Mouse (Mus musculus) 416B (cell line): ENCODE results near the gene Soga1.

ENCODE experiments used
- DNase-seq: peaks from one replicate; pipeline ENCODE4 v3.0.0; 2011; ENCODE audit warnings: low read depth

Soga1 gene

DNA sequence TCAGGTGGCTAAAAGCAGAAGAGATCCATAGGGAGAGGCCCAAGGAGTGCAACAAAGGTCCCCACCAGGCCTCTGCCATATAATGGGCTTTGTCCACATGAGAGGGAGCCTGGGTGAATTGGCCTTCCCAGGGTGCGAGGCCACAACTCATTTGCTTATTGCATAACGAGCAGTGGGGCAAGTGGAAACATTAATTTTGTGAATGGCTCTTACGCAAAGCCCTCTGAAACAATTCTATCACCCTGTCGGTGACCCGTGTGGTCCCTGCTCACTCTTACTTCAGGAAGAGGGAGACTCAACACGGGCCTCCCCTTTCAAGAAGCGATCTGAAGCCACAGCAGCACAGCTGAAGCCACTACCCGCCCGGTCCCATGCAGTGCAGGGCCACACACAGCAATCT is 41.8 kb downstream of the Soga1 start:
- no peak for DNase-seq

DNA sequence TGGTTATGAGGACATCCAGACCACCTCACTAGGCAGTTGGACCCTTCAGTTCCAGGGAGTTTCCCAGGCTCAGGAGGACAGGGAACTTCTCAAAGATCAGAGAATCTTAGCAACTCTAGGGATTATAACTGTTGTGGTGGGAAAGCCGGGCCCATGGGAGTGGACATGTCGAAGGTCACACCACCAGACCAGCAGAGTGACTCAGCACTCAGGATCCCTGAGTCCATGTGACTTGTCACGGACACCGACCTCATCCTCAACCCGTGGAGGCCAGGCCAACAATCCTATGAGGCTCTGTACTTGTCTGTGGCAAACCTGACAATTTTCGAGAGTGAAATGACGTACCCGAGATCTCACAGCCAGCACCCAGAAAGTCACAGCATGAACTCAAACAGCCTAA is 42.7 kb downstream of the Soga1 start:
- peak; percentile 57 for DNase-seq

DNA sequence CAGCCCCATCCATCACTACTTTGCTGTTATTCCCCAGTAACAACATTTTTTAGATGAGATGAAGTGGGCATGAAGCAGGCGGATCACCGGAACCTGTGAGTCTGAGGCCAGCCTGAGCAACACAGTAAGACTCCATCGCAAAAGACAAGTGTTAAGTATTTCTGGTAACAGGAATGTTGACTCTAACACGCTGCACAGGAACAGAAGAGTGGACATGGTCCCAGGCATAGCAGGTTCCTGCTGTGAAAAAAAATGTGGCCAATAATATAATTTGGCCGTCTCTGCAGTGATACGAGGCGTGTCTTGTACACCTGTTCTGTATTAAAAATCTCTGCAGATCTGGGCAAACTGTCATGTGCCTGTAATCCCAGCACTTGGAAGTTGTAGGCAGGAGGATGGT is 43.7 kb downstream of the Soga1 start:
- no peak for DNase-seq

DNA sequence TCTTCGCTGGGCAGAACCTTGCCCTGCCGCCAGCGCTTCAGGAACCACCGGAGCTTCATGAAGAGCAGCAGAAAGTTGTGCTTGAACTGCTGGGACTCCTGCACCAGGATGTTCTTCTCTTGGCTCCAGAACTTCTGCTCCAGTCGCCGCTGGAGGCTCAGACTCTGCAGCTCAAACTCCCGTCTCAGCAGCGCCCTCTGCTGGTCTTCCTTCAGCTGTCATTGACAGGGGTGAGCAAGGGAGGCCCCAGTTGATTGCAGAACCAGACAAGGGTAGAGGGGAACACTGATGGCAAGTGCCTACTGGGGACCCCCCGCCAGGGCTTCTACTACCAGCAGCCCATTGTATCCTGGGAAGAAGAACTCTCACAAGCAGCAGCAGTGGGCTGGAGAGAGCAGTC is 48.2 kb downstream of the Soga1 start:
- DNase-seq, result peak; percentile 81

DNA sequence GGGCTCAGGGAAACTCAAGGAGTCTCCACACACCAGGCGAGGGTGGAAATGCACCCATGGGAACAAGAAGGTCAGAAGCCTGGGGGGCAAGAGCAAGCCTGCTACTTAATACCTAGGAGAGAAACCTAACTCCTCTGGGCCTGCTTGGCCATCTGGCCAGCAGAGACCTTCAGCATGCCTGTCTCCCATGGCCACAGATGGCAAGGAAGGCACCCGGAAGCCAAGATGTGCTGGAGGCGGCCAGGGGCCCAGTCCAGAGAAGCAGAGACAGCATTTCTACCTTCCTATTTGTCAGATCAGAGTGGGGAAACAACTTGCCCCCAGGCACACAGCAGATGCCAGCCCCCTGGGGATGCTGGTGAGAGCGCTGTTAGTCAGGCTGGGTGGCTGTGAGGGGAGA is 50.8 kb downstream of the Soga1 start:
- DNase-seq, result no peak

DNA sequence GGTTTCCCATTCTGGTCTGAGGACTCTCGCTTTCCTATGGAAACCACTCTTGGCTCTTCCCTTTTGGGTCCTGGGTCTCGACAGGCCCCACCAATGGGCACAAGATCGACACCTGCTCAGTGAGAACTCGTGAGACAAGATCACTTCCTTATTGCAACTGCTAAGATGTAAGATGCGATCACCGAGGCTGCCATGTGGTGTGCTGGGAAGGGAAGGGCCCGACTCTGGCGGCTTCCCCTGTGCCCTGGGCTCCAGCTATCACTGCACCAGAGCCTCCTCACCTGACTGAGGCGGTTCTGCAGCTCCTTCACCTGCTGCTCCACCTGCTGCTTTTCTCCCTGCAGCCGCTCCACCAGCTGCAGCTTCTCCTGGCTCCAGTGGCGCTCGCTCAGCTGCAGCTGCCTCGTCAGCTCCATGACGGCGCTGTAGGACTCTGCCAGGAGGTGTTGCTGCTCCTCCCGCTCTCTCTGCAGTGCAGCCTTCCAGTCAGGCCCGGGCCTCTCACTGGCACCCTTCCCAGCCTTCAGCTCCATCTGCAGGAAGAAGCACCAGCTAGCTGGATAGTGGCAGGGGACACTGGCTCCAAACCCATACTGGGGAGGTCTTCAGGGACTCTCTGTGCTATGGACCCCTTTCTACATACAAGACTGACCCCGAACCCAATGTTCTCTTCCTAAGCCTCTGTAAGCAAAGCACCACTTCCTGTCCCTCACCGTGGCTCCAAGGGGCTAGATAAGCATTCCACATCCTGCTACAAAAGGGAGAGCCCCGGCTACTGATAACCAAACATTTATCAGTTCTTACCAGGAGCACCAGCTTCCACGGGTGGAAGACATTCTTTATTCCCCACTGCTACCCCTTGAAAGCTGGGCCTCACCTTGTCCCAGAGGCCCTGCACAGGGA is 51.7 kb downstream of the Soga1 start:
- peak; percentile 67 for DNase-seq

DNA sequence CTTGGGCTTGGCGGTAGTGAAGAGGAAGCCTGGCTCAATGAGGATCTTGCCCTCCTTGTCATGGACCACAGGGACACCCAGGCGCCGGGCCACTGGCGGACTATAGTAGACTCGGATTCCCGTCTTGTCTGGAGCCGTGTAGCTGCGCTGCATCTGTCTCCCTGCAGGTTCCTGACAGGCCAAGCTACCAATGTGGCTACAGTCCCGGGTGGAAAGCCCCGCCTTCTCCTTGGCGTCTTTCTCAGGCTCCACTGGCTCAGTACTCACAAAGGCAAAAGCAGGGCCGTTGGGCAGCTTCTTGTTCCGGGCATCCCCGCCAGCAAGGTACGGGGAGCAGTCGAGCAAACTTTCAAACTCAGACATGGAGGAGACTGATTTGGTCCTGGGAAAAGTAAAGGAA is 57.9 kb downstream of the Soga1 start:
- DNase-seq, result no peak

DNA sequence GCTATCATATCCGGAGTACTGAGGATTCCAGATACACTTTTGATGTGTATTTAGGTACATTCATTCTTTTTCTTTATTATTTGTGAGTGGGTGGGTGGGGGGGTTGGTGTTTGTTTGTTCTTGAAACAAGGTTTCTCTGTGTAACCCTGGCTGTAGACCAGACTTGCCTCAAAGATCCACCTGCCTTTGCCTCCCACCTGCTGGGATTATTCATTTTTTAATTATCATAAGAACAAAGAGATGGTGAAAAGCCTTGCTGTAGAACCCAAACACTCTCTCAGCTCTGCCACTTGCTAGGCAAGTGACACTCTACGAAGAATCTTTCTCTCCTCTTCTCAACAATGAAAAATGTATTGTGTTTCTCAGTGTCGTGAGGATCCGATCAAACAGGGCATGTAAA is 59.8 kb downstream of the Soga1 start:
- DNase-seq, result no peak

DNA sequence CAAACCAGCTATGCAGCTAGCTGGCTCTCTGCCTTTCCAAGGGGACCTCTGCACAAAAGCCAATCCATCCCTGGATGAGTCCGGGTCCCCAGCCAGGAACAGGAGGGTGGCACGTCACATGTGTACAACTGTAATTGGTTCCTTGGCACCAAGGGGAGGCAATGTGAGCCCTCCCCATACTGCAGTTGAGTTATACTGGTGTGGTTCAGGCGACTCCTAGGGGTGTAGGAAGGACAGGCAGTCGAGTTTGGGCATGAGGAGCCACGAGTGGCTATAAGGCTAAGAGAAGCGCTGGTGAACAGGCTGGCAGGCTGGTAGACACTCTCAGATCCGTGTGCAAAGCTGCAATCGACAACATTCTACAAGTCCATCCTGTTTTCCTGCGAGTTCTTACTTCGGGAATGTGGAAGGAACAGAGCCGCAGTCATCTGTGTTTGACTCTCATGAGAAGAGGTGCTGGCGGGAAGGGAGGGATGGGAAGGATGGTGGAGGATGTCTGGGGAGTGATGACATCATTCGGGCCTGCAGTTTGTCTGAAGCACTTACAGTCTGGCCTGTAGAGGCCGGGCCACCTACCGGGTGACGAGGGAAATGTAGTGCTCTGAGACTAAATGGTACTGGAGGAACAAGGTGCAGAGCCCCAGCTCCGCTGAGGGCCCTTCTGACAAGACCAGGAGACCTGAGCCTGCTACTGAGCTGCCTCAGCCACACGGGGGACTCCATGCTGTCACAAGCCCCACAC is 62.4 kb downstream of the Soga1 start:
- no peak for DNase-seq

DNA sequence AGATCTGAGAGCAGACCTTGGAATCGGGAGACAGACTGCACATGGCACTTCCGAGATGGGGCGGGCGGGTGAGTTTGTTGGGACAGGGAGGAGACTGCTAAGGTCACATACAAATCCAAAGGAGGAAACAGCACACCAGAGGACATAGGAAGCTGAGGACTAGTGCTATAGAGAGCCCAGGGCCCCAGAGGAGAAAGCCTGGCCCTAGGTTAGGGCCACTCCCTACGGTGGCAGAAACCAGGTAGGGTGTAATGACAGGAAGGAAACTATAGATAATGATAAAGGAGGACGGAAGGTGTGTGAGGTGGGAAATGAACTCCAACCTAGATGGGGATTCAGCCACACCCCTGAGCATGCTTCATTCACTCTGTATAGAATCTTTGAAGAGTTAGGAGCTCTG is 66.7 kb downstream of the Soga1 start:
- no peak for DNase-seq

DNA sequence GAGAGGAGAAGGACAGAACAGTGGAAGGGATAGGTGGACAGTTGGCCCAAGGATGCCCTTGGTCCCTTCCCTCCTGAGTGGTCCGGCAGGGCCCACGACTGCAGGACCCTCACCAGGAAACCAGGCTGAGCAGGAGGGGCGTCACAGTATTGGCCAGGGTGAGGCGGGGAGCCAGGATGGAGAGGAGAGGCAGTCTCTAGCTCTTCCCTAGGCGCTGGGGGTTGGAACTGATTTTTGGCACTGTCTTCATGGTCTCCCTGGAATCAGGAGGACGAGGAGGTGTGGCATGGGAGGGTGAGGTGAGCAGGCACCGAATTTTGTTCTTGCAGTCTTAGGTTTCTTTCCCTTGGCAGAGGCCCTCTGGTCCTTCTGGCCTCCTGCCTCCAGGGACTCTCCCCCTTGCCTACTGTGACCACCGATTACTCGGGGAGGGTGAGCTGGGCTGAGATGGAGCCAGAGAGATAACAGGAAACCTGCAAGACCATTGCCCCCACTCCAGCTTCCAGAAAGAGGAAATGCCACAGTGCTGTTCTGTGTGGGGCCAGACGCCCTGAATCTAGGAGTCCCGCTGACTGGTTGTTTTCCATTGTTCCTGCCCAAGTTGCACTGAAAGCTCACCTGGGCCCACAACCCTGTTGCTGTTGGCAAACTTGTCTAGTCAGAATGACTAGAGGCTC is 68.3 kb downstream of the Soga1 start:
- DNase-seq, result peak; percentile 28

DNA sequence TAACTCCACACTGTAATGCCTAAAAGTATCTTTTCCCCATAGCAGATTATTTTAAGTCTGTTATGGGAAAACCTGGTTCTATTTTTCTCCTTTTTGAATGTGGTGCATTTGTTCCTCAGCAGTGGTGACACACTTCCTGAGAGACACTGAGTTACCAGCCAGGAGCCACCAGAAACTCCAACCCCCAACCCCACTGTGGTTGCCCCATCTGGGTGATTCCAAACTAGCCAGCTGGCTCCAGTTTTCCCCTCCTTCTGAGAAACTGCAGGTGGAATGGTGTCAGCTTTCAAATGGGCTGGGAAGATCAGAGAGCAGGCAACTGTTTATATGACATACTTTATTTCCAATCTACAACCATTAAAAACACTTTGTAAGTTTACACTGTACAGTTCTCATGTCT is 68.9 kb downstream of the Soga1 start:
- peak; percentile 65 for DNase-seq

DNA sequence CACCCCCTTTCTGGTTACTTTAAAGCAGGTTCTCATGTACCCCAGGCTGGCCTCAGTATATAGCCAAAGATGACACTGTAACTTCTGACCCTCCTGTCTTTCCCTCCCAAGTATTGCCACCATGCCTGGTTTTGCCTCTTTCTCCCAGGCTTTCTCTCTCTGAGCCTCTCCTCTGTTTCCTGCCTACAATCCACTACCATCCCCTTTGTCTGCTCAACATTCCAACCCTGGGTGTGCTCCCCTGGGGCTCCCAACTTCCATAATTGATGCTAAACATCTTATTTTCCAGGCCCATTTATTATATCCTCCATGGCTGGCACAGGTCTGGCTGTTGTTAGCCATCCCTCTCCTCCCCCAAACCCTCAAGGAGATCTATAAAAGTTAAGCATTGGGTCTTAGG is 70.5 kb downstream of the Soga1 start:
- DNase-seq, result no peak

DNA sequence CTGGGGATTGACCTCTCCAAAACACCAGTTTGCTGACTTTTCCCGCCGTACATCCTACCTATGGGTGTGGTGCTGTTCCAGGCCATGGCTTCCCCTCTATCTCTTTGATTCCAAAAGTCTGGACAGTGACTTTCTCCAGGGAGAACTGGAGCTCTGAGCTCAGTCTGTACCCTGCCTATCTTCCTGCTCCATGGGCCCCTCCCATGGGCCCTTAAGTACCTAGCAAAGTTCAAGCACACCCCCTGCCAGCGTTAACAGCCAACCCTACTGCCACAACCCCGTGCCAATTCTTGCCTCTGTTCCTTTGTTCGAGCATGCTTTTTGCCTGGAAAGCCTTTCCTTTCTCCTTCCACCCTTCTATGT is 71.8 kb downstream of the Soga1 start:
- no peak for DNase-seq

DNA sequence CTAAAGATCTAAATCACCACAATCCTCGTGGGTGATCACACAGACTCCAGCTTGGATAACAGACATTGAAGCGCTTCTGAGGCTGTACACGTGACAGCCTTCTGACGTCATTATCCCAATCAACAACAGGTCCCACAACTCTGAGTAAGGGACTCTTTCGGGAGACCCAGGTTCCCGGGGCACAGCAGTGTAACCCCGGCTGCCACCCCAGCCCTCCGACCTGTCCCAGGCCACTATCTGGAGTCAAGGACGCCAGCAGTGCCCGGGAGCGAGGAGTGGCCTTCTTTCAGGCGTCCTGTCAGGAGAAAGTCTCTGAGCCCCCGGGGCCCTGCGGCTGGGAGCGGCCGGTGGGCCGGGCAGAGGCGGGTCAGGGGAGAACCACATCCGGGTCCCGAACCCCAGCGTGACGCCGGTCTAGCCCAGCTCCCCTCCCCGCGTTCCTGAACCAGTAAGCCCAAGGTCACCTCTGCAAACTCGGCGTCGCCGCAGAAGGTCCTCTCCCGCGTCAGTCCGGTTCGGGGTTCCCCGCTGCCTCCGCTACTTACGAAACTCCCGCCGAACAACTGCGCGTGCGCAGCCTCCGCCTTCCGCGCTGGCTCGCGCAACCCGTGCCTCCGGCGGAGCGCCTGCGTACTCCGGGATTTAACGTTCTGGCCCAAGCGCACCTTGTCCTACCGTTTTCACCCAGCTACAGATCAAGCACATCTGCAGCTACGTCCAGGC is 72.4 kb downstream of the Soga1 start, which contains the start of gene Dsn1:
Gene Dsn1 (minus strand): TSS at position 644 of the 723 bp plus-strand sequence.
- DNase-seq, result peak; percentile 90

DNA sequence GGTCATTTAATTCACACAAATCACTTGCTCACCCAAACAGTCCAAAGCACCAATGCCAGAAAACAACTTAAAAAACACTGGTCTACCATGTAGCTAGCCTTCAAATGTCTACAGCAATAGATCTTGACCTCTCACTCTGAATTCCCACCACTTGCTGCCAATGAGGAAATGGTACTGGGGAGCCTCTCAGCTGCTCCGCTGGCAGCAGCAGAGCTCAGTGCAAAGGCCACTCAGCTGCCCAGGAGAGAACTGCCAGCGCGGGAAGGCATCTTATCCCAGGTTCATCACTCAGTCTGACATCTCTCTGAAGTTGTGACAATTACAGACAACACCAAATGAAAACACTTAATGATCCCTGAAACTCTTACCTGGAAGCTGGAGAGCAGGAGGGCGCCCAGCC is 76.7 kb downstream of the Soga1 start:
- DNase-seq, result no peak

DNA sequence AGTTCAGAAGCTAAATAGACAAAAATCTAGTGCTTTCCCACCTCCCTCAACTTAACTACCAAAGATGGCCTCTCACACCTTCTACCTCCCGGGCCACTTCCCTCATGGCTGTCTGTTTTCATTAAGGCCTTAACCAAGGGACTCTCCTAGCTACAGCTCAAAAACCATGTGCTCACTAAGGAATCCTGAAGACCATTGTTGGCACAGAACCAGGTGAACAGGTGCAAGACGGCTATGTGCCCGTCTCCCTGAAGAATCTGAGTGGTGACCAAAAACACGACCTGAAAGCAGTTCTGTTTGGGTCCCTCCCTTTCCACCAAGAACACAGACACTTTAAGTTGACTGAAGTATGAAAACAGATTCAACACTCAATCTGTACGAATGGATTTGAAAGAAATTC is 80.8 kb downstream of the Soga1 start:
- DNase-seq, result no peak

DNA sequence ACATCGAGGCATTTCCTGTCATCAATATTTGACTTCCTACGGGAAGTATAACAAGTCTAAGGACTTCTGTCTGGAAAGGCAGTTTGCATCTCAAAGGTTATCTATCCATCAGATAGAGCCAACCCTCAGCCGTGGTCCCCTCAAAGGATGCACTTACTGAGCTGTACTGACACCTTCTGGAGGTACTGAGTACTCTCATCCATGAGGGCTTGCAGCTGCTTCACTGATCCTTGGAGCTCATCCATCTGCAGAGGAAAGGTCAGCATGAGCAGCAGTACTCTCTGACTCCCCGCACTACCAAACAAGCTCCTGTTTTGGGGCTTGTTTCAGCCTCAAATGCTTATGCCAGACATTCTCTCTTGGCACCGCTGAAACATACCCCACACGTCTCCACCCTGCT is 82.5 kb downstream of the Soga1 start:
- DNase-seq, result peak; percentile 60

DNA sequence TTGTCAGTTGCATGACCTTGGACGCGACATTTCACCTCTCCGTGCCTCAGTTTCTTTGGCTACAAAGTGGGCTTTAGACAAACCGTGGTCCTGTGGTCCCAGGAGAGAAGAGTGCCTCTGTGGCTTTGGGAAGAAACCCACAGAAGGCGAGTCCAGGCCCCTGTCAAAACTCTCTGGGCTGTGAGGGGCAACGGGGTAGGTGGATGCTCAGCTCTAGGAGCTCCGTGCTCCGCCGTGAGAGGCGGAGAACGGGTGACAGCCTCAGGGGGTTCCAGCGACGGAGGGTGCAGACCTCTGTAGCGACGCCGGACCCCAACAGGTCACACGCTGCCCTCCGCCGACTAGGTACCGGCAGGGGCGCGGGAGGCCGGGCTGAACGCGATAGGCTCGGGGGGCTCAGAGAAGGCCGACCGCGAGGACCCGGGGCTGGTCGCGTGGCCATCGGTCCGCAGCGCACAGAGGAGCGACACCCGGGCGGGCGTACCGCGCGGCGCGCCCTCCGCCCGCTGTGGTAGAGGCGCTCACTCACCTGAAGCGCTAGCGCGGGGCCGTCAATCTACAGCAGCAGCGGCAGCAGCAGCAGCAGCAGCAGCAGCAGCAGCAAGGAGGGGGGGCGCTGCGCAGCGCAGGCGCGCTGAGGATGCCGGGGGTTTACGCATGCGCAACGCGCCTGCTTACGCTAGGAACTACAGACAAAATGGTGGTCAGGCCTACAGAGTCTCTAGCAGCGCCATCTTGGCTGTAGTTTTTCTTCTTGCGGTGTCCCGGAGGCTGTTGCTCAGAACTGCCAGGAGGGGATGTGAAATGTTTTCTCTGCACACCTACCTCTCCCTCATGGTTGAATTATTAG is 87.4 kb downstream of the Soga1 start, which contains the start of gene Ndrg3:
Gene Ndrg3 (minus strand): TSS at position 587 of the 850 bp plus-strand sequence.
- peak; percentile 98 for DNase-seq

DNA sequence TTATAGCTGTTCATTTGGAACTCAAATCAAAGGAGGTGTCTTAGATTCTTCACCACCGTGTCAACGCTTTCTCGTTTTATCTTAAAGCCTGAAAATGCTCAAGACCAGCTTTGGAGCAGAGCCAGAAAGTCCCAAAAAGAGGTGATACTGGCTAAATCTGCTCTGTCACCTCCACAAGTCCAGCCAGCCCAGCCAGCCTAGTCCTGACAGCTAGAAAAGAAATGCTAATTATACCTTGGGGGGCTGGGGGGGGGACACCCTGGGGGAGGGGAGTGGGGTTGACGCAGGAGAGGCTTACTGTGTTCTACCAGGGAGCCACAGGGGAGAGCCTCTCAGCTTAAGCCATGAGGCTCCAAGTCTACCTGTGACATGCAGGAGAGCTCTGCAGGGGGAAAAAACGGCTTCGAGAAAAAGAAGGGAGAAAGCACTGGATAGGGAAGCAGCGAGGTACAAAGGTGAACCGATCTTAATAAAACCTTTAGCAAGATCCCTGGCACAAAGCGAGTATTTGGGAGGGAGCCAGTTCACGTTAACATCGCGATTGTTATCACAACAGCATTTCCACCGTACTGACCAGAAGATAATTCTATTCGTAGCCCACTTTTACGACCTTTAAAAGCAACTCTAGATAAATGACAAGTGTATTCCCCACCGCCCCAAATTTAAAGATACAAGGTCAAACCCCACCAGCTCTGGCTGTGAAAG is 88.2 kb downstream of the Soga1 start:
- DNase-seq, result peak; percentile 46
